Mouse (Mus musculus): ENCODE measurements around the gene Gpld1. TPM values are rescaled to one million over a fixed set of nuclear protein-coding genes. Genes with fewer than 3 reads are reported as not detected.

The Gpld1 gene
- polyA plus RNA-seq (2012; rRNA removed): 13.7 and 15.2 TPM in 2 replicates

- DNase-seq (ENCODE audit: low spot score): no peak
Measured at GRCm38 (mm10) chr13:24942512-24943282, at the start of gene Gpld1. Gpld1 (plus strand) TSS chr13:24943152.

- DNase-seq (ENCODE audit: low spot score): no peak
Measured at GRCm38 (mm10) chr13:24893880-24894279, 49.1 kb upstream of the Gpld1 start.

- DNase-seq (ENCODE audit: low spot score): no peak
Measured at GRCm38 (mm10) chr13:24901916-24902315, 41.0 kb upstream of the Gpld1 start.

GRCm38 (mm10) chr13:24903412-24903811, 39.5 kb upstream of the Gpld1 start:
- DNase-seq (ENCODE audit: low spot score): no peak

- DNase-seq (ENCODE audit: low spot score): no peak
Measured at GRCm38 (mm10) chr13:24905422-24905821, 37.5 kb upstream of the Gpld1 start.

GRCm38 (mm10) chr13:24906831-24907570, 36.0 kb upstream of the Gpld1 start:
- DNase-seq (ENCODE audit: low spot score): no peak

- DNase-seq (ENCODE audit: low spot score): no peak
Measured at GRCm38 (mm10) chr13:24909112-24909511, 33.8 kb upstream of the Gpld1 start.

- no peak for DNase-seq (ENCODE audit: low spot score)
Measured at GRCm38 (mm10) chr13:24913576-24913975, 29.4 kb upstream of the Gpld1 start.

GRCm38 (mm10) chr13:24914915-24915314, 28.0 kb upstream of the Gpld1 start:
- DNase-seq (ENCODE audit: low spot score): no peak

- no peak for DNase-seq (ENCODE audit: low spot score)
Measured at GRCm38 (mm10) chr13:24915831-24916230, 27.1 kb upstream of the Gpld1 start.

- no peak for DNase-seq (ENCODE audit: low spot score)
Measured at GRCm38 (mm10) chr13:24920333-24920977, 22.5 kb upstream of the Gpld1 start.

GRCm38 (mm10) chr13:24921281-24921680, 21.7 kb upstream of the Gpld1 start:
- no peak for DNase-seq (ENCODE audit: low spot score)

- DNase-seq (ENCODE audit: low spot score): no peak
Measured at GRCm38 (mm10) chr13:24923991-24924390, 19.0 kb upstream of the Gpld1 start.

- no peak for DNase-seq (ENCODE audit: low spot score)
Measured at GRCm38 (mm10) chr13:24930591-24930990, 12.4 kb upstream of the Gpld1 start.

- no peak for DNase-seq (ENCODE audit: low spot score)
Measured at GRCm38 (mm10) chr13:24933199-24933598, 9.8 kb upstream of the Gpld1 start.

GRCm38 (mm10) chr13:24936772-24937107, 6.2 kb upstream of the Gpld1 start:
- no peak for DNase-seq (ENCODE audit: low spot score)

- peak; percentile 67 for DNase-seq (ENCODE audit: low spot score)
Measured at GRCm38 (mm10) chr13:24937108-24937838, 5.7 kb upstream of the Gpld1 start, which contains the start of gene Aldh5a1. Aldh5a1 (minus strand) TSS chr13:24937661.

- no peak for DNase-seq (ENCODE audit: low spot score)
Measured at GRCm38 (mm10) chr13:24937839-24938166, 5.1 kb upstream of the Gpld1 start.

- peak; percentile 31 for DNase-seq (ENCODE audit: low spot score)
Measured at GRCm38 (mm10) chr13:24938683-24939082, 4.3 kb upstream of the Gpld1 start.

- no peak for DNase-seq (ENCODE audit: low spot score)
Measured at GRCm38 (mm10) chr13:24939472-24939871, 3.5 kb upstream of the Gpld1 start.

GRCm38 (mm10) chr13:24943303-24943702, 351 bp downstream of the Gpld1 start:
- no peak for DNase-seq (ENCODE audit: low spot score)

- no peak for DNase-seq (ENCODE audit: low spot score)
Measured at GRCm38 (mm10) chr13:24945567-24945966, 2.6 kb downstream of the Gpld1 start.

Measured in urinary bladder, adult 2 months (tissue).